Mouse (Mus musculus) embryonic facial prominence, embryonic 11.5 days (tissue): ENCODE results near the gene Best2. TPM values are rescaled to one million over a fixed set of nuclear protein-coding genes. Genes with fewer than 3 reads are reported as not detected.

Source experiments
- ATAC-seq: fragments of 200-750 bp; cut with Nextera tagmentation; replicated peaks from 2 replicates; pipeline ENCODE4 v1.8.0; 2017; ENCODE audit warnings: low read depth; ENCODE audit not compliant: insufficient number of reproducible peaks, low FRiP score, low TSS enrichment
- DNase-seq: peaks from one replicate; pipeline ENCODE4 v3.0.0-alpha.2; 2015; ENCODE audit warnings: low spot score
- H3K27ac ChIP-seq: fragments of 300-500 bp; sonication (generic); replicated peaks from 2 replicates; pipeline ENCODE4 v1.5.1; 2014; ENCODE audit warnings: mild to moderate bottlenecking, low read depth, low read length, control low read depth
- H3K27me3 ChIP-seq: fragments of 300-500 bp; sonication (generic); 2 replicates; pipeline ENCODE4 v1.6.1; 2014; ENCODE audit warnings: mild to moderate bottlenecking, low read length, moderate library complexity, mixed read lengths; ENCODE audit not compliant: control insufficient read depth, insufficient read depth
- H3K36me3 ChIP-seq: fragments of 300-500 bp; sonication (generic); replicated peaks from 2 replicates; pipeline ENCODE4 v1.6.1; 2014; ENCODE audit warnings: low read depth, mild to moderate bottlenecking, low read length, moderate library complexity, mixed read lengths; ENCODE audit not compliant: control insufficient read depth, insufficient read depth
- H3K4me1 ChIP-seq: fragments of 300-500 bp; sonication (generic); 2 replicates; pipeline ENCODE4 v1.6.1; 2014; ENCODE audit warnings: low read length, mixed read lengths; ENCODE audit not compliant: control insufficient read depth, insufficient read depth
- H3K4me2 ChIP-seq: fragments of 300-500 bp; sonication (generic); 2 replicates; pipeline ENCODE4 v1.6.1; 2014; ENCODE audit warnings: low read depth, mild to moderate bottlenecking, control low read depth, low read length, moderate library complexity
- H3K4me3 ChIP-seq: fragments of 300-500 bp; sonication (generic); 2 replicates; pipeline ENCODE4 v1.5.1; 2014; ENCODE audit warnings: low read depth, low read length, control low read depth
- H3K9ac ChIP-seq: fragments of 300-500 bp; sonication (generic); replicated peaks from 2 replicates; pipeline ENCODE4 v1.6.1; 2014; ENCODE audit warnings: mild to moderate bottlenecking, control low read depth, low read length
- H3K9me3 ChIP-seq: fragments of 300-500 bp; sonication (generic); replicated peaks from 2 replicates; pipeline ENCODE4 v1.6.1; 2016; ENCODE audit warnings: mild to moderate bottlenecking, low read length, inconsistent platforms, mixed read lengths; ENCODE audit not compliant: control insufficient read depth
- WGBS: fragments of 180-500 bp; shearing (Covaris S2); extraction: QIAGEN DNeasy Blood & Tissue Kit; methylation state at CpG from one replicate; pipeline ENCODE4 v1.1.7; 2014; 5-methylcytosine and 5-hydroxymethylcytosine counted together
- polyA plus RNA-seq: library from polyadenylated mRNA; unstranded; fragments of >200 nt; fragmentation: Nextera tagmentation; extraction: Ambion mirVana; gene quantifications from 2 replicates; pipeline ENCODE4 v1.2.1, GENCODE M21; 2014

Gene Best2
- polyA plus RNA-seq, 1 experiment from 2014 or later = not detected

DNA sequence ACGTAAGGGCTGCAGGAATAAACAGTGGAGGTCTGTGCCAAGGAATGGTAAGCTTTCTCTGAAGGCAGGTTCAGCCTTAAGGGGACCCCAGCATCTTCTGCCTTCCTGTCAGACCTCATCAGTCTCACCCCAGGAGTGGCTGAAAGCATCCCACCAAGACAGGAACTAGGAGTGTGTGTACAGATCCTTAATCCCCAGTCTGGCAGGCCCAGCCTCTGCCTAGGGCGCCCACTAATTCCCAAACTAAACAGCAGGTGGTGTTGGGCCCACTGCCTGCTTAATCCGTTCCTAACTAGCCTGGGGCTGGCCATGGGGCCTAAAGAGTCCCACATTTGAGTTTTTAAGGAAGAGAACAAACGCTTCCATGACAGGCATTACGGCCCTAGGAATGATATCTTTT is 2.9 kb upstream of the Best2 start:
- WGBS = 31% methylated on average over 5 of the region's 5 CpGs
- H3K36me3 ChIP-seq = no peaks in the 10 kb centered on the region; the same call in 1 of the 2 replicates
- DNase-seq = no peak
- no peak for ATAC-seq
- no peak overlapping the region for H3K4me2 ChIP-seq
- no peak overlapping the region for H3K27ac ChIP-seq
- H3K9ac ChIP-seq = no peak overlapping the region
- no peak overlapping the region for H3K4me3 ChIP-seq
- H3K4me1 ChIP-seq = no peaks in the 10 kb centered on the region; the same call in 1 of the 2 replicates
- no peaks in the 10 kb centered on the region for H3K9me3 ChIP-seq
- peaks cover 9% of the 10 kb centered on the region for H3K27me3 ChIP-seq

- ATAC-seq = no peak
- H3K36me3 ChIP-seq = no peaks in the 10 kb centered on the region; the same call in 1 of the 2 replicates
- WGBS = 65% methylated on average over 10 of the region's 10 CpGs
These were observed 2.4 kb upstream of the Best2 start for GRCm38 (mm10) chr8:85016724-85017123.

DNA sequence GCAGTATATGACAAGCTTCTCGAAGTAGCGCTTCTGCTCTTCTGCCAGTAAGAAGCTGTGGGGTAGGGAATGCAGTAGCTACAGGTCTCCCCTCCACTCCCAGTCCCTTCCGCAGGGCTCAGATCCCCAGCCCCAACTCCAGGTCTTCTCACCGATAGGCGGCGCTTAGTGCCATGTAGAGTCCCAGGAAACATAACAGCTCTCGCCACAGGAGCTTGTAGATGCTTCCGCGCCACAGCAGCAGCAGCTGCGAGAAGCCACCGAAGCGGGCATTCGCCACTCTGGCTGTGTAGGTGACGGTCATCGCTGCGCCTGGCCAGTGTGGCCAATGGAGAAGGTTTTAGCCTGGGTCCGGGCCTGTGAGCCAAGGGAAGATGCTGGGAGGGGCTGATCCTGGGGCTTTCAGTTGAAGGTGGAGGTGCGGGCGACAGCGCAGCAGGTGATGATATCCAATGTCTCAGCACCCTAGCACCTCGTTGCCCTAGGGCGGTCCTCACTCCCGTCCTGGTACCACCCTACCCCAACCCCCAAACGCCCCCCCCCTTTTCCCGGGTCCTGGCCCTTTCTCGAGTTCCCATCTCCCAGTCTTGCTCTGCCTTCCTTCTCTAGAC is 996 bp downstream of the Best2 start:
- Histone ChIP-seq H3K9ac (peak overlapping the region; percentile 51; the same call in 1 of the 2 replicates), H3K4me3 (0 out of 2 replicates have a peak overlapping the region, but pooled peaks have one; percentile 14), H3K27ac (no peak overlapping the region), H3K4me2 (peak overlapping the region; percentile 47), H3K36me3 (no peaks in the 10 kb centered on the region), H3K4me1 (no peaks in the 10 kb centered on the region; the same call in 1 of the 2 replicates), H3K9me3 (no peaks in the 10 kb centered on the region), H3K27me3 (peaks cover 19% of the 10 kb centered on the region)
- WGBS = 7% methylated on average over 26 of the region's 26 CpGs
- DNase-seq = peak; percentile 86
- no peak for ATAC-seq

More at GRCm38 (mm10) chr8:85016724-85017123, 2.4 kb upstream of the Best2 start:
- no peaks in the 10 kb centered on the region; the same call in 1 of the 2 replicates for H3K4me1 ChIP-seq
- no peak for DNase-seq
- peaks cover 10% of the 10 kb centered on the region for H3K27me3 ChIP-seq
- no peak overlapping the region for H3K4me2 ChIP-seq
- no peak overlapping the region for H3K27ac ChIP-seq
- no peaks in the 10 kb centered on the region for H3K9me3 ChIP-seq
- no peak overlapping the region for H3K9ac ChIP-seq
- no peak overlapping the region for H3K4me3 ChIP-seq

DNA sequence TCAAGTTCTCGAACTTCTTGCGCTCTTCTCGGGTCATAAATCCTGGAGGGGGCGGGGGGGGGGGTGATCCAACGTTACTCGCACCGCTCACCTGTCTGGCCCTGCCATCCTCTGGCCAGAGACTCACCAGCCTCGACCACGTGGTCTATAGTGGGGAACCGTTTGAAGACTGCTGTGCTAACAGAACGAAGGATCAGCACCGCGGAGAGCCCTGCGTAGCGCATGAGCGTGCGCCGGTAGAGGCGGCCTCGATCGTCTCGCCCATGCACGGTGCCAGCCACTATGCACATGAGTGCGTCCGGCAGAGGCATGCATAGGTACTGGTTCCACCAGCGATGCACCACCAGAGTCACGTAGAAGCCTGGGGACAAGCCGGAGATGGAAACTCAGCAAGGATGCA is 3.1 kb downstream of the Best2 start:
- no peak overlapping the region for H3K4me3 ChIP-seq
- no peaks in the 10 kb centered on the region for H3K9me3 ChIP-seq
- H3K27me3 ChIP-seq = peaks cover 26% of the 10 kb centered on the region
- H3K9ac ChIP-seq = no peak overlapping the region
- 18% methylated on average over 28 of the region's 28 CpGs for WGBS
- DNase-seq = no peak
- no peak for ATAC-seq
- no peaks in the 10 kb centered on the region for H3K36me3 ChIP-seq
- no peak overlapping the region for H3K27ac ChIP-seq
- no peaks in the 10 kb centered on the region; the same call in 1 of the 2 replicates for H3K4me1 ChIP-seq
- H3K4me2 ChIP-seq = no peak overlapping the region

DNA sequence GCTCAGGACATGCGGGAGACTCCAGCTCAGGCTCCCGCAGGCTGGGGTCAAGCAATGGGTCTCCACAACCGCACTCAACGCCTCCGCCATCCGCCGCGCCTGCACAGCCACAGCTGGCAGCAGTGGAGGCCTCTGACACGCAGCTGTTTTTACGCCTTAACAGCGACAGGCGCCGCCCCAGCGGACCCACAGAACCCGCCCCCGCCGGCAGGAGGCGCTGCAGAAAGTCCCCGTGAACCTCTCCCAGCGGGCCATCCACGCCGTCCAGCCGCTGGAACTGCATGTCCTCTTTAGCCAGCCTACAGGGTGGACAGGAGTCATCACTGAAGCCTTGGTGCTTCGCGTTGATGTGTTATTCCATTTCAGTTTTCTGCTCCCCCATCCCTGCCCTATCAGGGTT is 6.6 kb downstream of the Best2 start:
- Histone ChIP-seq H3K36me3 (no peaks in the 10 kb centered on the region), H3K9ac (no peak overlapping the region), H3K4me1 (no peaks in the 10 kb centered on the region), H3K9me3 (no peaks in the 10 kb centered on the region), H3K4me3 (no peak overlapping the region), H3K4me2 (no peak overlapping the region), H3K27ac (no peak overlapping the region), H3K27me3 (peaks cover 20% of the 10 kb centered on the region)
- ATAC-seq (no peak), DNase-seq (no peak)
- WGBS = 19% methylated on average over 25 of the region's 25 CpGs

DNA sequence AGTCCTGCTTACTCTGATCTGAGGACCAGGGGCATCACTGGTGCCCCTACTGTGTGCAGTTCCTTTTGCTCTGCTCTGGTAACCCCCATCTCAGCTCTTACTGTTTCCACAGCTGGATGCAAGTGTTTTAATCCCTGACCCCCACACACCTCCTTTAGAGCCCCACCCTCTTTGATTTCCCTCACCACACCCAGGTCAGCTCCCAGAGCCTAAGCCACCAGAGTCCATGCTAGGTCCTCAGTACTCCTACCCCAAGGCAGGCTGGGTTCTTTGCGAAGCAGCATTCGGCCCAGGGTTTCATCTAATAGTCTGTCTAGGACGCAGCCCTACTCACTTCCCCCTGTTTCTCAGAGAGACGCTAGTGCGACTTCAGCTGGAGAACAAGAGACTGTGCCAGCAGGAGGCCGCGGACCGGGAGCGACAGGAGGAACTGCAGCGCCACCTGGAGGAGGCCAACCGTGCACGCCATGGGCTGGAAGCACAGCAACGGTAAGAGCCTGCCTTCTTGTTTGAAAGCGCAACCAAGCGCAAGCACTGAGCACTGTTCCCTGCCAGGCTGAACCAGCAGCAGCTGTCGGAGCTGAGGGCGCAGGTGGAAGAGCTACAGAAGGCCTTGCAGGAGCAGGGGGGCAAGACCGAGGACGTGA is 16.6 kb downstream of the Best2 start:
- H3K36me3 ChIP-seq = no peaks in the 10 kb centered on the region
- no peak overlapping the region for H3K4me2 ChIP-seq
- DNase-seq (peak; percentile 93), ATAC-seq (peak; percentile 56)
- H3K9ac ChIP-seq = peak overlapping the region; percentile 29; the same call in 1 of the 2 replicates
- no peaks in the 10 kb centered on the region for H3K4me1 ChIP-seq
- no peak overlapping the region for H3K4me3 ChIP-seq
- H3K9me3 ChIP-seq = no peaks in the 10 kb centered on the region
- WGBS = 7% methylated on average over 19 of the region's 19 CpGs
- H3K27me3 ChIP-seq = no peaks in the 10 kb centered on the region
- no peak overlapping the region for H3K27ac ChIP-seq

DNA sequence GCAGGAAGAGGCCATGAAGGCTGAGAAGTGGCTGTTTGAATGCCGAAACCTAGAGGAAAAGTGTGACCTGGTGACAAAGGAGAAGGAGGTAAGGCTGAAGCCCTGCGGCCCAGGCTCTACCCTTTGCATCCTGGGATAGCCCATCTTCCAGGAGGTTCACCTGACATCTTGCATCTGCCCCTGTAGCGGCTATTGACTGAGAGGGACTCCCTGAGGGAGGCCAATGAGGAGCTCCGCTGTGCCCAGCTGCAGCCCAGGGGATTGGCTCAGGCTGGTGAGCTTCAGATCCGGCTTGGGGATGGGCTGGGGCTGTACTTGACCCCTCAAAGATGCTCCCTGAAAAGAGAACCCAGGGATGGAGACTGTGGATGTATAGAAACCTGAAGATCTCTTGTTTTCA is 17.4 kb downstream of the Best2 start:
- ATAC-seq (no peak), DNase-seq (no peak)
- Histone ChIP-seq H3K27ac (no peak overlapping the region), H3K27me3 (no peaks in the 10 kb centered on the region), H3K9me3 (no peaks in the 10 kb centered on the region), H3K36me3 (no peaks in the 10 kb centered on the region), H3K4me2 (no peak overlapping the region), H3K9ac (no peak overlapping the region), H3K4me1 (no peaks in the 10 kb centered on the region), H3K4me3 (no peak overlapping the region)
- 73% methylated on average over 5 of the region's 5 CpGs for WGBS

DNA sequence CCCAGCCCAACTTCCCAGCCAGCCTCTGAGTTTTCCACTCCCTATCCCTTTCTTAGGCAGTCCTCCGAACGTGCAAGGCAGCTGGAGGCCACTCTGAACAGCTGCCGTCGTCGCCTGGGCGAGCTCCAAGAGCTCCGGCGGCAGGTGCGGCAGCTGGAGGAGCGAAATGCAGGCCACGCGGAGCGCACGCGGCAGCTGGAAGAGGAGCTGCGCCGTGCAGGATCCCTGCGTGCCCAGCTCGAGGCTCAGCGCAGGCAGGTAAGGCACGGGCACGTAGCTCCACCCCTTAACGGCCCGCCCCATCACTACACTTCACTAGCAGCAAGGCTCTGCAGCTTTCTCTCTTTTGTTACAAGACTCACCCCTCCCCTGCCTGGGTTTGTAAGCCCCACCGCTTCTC is 18.7 kb downstream of the Best2 start:
- DNase-seq = no peak
- Histone ChIP-seq H3K27me3 (no peaks in the 10 kb centered on the region), H3K9me3 (no peaks in the 10 kb centered on the region), H3K4me1 (no peaks in the 10 kb centered on the region), H3K27ac (no peak overlapping the region), H3K4me2 (no peak overlapping the region), H3K9ac (no peak overlapping the region; the same call in 1 of the 2 replicates), H3K36me3 (no peaks in the 10 kb centered on the region), H3K4me3 (no peak overlapping the region)
- 18% methylated on average over 25 of the region's 25 CpGs for WGBS
- no peak for ATAC-seq
